Mouse (Mus musculus): ENCODE data around the gene Hsp90b1. TPM values are rescaled to one million over a fixed set of nuclear protein-coding genes. Genes with fewer than 3 reads are reported as not detected.

Hsp90b1 gene
- 256 TPM for total RNA-seq (2023)

GRCm38 (mm10) chr10:86705318-86705921, at the start of gene Hsp90b1, which contains the start of gene Ttc41:
Hsp90b1 (minus strand) TSS chr10:86705509.
Ttc41 (plus strand) TSS chr10:86705811.

Other genes with a start within 250 kb of the Hsp90b1 start
- not detected for gene Syn3, start 206.6 kb downstream of the Hsp90b1 start, total RNA-seq (2023)
- gene Ttc41, start 302 bp upstream of the Hsp90b1 start, total RNA-seq (2023), result 2.2 TPM
- 4.8 TPM for gene Gm49358, start 58.5 kb upstream of the Hsp90b1 start, total RNA-seq (2023)
- 8.0 TPM for gene Nt5dc3, start 73.5 kb upstream of the Hsp90b1 start, total RNA-seq (2023)